8 mouse cellular contexts compared by ENCODE assay signal in genomic region chr1:183296877-183297383, GRCm38 (mm10). TPM values are rescaled to one million over a fixed set of nuclear protein-coding genes. Genes with fewer than 3 reads are reported as not detected.
A peak's percentile ranks its signal among the peaks of the same experiment; 100 is the strongest.
DNase-seq lines count a peak whose midpoint lies in the region; ATAC-seq and TF ChIP-seq lines count a peak whose summit lies in the region.

Gene Brox (minus strand): TSS chr1:183297269.

- no peaks in the 10 kb centered on the region for H3K9me3 ChIP-seq in ES-E14 (ENCODE audit: control insufficient read depth, insufficient read depth, low read depth, low read length)
- no peaks in the 10 kb centered on the region for H3K9me3 ChIP-seq in forebrain, embryonic 15.5 days

- peak within 1 kb of the TSS; percentile 49 for H3K4me2 ChIP-seq in forebrain, embryonic 15.5 days (replicated peaks)

- in situ Hi-C loops in ES-E14 (cut with MboI; ENCODE audit: low sequenced_read_pairs in 2 of 2, unreplicated experiment in 2 of 2), result no loop called here

- peak within 1 kb of the TSS; percentile 82 to 84 for H3K4me3 ChIP-seq in ES-E14 (ENCODE audit: insufficient read depth in 1 of 2, low read depth in 1 of 2, low read length in 2 of 2, poor library complexity in 1 of 2, severe bottlenecking in 1 of 2)
- H3K4me3 ChIP-seq in forebrain, embryonic 15.5 days, result peak within 1 kb of the TSS; percentile 49
- peak within 1 kb of the TSS; percentile 97 for H3K4me3 ChIP-seq in lung, adult 2 months (replicated peaks; ENCODE audit: extremely low read depth, low read depth, low read length)

- peak; percentile 72; the same call in 1 of the 2 replicates for TF ChIP-seq POLR2A in lung, adult 2 months (IDR thresholded peaks at IDR 0.05; ENCODE audit: borderline replicate concordance, extremely low read depth, low read depth, low read length)

- no peak for TF ChIP-seq CTCF in lung, adult 2 months (IDR thresholded peaks at IDR 0.05; ENCODE audit: insufficient read depth, low read length)

- no peaks in the 10 kb centered on the region for H3K36me3 ChIP-seq in ES-E14 (ENCODE audit: control insufficient read depth, insufficient read depth, low read length, poor library complexity, severe bottlenecking)
- H3K36me3 ChIP-seq in forebrain, embryonic 15.5 days, result peaks cover 18% of the 10 kb centered on the region

- no peaks in the 10 kb centered on the region for H3K4me1 ChIP-seq in ES-E14 (ENCODE audit: control insufficient read depth in 2 of 2, insufficient read depth in 2 of 2, low read length in 2 of 2, poor library complexity in 1 of 2)
- no peaks in the 10 kb centered on the region for H3K4me1 ChIP-seq in forebrain, embryonic 15.5 days
- H3K4me1 ChIP-seq in lung, adult 2 months (ENCODE audit: control insufficient read depth, insufficient read depth, low read length), result no peaks in the 10 kb centered on the region

- H3K27ac ChIP-seq in ES-E14 (ENCODE audit: insufficient read depth, low read depth, low read length, poor library complexity, severe bottlenecking), result peak within 1 kb of the TSS; percentile 73
- peak within 1 kb of the TSS; percentile 80 for H3K27ac ChIP-seq in forebrain, embryonic 15.5 days (replicated peaks)

- intact Hi-C loops in heart, postnatal 25 days (cut with DNase I), result no loop called here

- peak; percentile 95 for ATAC-seq in forebrain, embryonic 15.5 days (replicated peaks)
- ATAC-seq in neutrophil, adult 5-6 weeks (ENCODE audit: extremely low read depth, insufficient number of reproducible peaks, low FRiP score, poor library complexity, severe bottlenecking), result peak; percentile 40

- peak; percentile 76 for DNase-seq in ES-E14 (ENCODE audit: low read depth, low spot score)
- peak; percentile 91 for DNase-seq in cerebellum, adult 11-12 months
- DNase-seq in heart, postnatal 25 days (ENCODE audit: low spot score), result peak; percentile 89
- DNase-seq in layer of hippocampus, adult 18-20 months (ENCODE audit: low spot score in 2 of 2), result peak; percentile 88 to 96
- peak; percentile 97 for DNase-seq in lung, adult 2 months
- DNase-seq in thymus, adult 18-20 months, result peak; percentile 84 to 88

- H3K27me3 ChIP-seq in forebrain, embryonic 15.5 days, result no peaks in the 10 kb centered on the region

- peak within 1 kb of the TSS; percentile 83 for H3K9ac ChIP-seq in ES-E14 (ENCODE audit: insufficient read depth, low read depth, low read length, poor library complexity, severe bottlenecking)
- H3K9ac ChIP-seq in forebrain, embryonic 15.5 days (replicated peaks), result peak within 1 kb of the TSS; percentile 58

- WGBS in forebrain, embryonic 15.5 days, result under 1% methylated on average over 39 of the region's 39 CpGs
- WGBS in lung, adult 2 months, result under 1% methylated on average over 39 of the region's 39 CpGs

TF ChIP-seq in ES-E14, 5 proteins besides CTCF, POLR2A, EP300 and RAD21:
- TF ChIP-seq HCFC1 (IDR thresholded peaks at IDR 0.05; ENCODE audit: borderline replicate concordance, insufficient read depth, low read length), result 0 out of 2 replicates have a peak, but pooled peaks have one; percentile 22
- TF ChIP-seq ZNF384 (IDR thresholded peaks at IDR 0.05; ENCODE audit: low read depth, low read length), result no peak

RNA-seq across cellular contexts. Expression of gene Brox, which starts in this region (rescaled TPM):
- 25.5 and 34.1 TPM in 2 replicates for total RNA-seq in ES-E14 (2012; rRNA removed)
- polyA plus RNA-seq in forebrain, embryonic 15.5 days (2015; fragmentation: Nextera tagmentation; extraction: Ambion mirVana), result 102 and 106 TPM in 2 replicates
- 10 to 100 TPM; 32.8 to 37.8 TPM for total RNA-seq in heart, postnatal 25 days (2021)
- 10 to 100 TPM; 49.2 to 50.1 TPM for total RNA-seq in layer of hippocampus, adult 18-20 months (2021)
- polyA plus RNA-seq in lung, adult 2 months (2012; rRNA removed), result 14.9 and 19.3 TPM in 2 replicates
- total RNA-seq in neutrophil, adult 5-6 weeks (2017), result 92.2 and 98.3 TPM in 2 replicates

Comparison
In these comparisons a context has a peak if more than half of its experiments do, and no peak if none do; other contexts are left out.
1. Peak in every context shown above with its lines: DNase-seq, ATAC-seq, H3K4me3 ChIP-seq and H3K27ac ChIP-seq.